Mouse (Mus musculus): ENCODE measurements at regions not wholly inside any gene's neighbourhood (a gene's known extent, or its start where the extent isn't known, plus 50 kb on each side); places are given as distances from the start of the nearest gene placed in this dataset.

DNA sequence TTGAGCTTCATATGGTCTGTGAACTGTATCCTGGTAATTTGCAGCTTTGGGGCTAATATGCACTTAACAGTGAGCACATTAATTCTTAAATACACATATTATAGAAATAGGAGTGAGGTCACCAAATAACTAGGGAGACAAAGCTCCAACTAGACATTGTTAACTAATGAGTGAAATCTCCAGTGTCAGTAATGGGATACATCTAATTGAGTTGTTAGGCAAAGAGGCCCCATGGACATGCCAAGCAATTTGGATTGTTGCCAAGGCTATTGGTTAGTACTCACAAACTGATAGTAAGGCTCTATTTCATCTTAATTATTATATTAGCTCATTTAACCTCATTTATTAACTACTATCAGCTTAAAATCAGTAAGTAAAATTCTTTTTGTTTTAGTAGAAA is 698.5 kb downstream of the Triml1 start:
- H3K4me2 ChIP-seq (ENCODE audit: low read depth, low read length, severe bottlenecking): no peak overlapping the region
- no peaks in the 10 kb centered on the region for H3K9me3 ChIP-seq (ENCODE audit: control insufficient read depth, low read length)
- DNase-seq (ENCODE audit: low spot score) (no peak), ATAC-seq (replicated peaks; ENCODE audit: low FRiP score) (0 out of 2 replicates have a peak, but pooled peaks have one; percentile 33)
- no peaks in the 10 kb centered on the region for H3K36me3 ChIP-seq (ENCODE audit: control insufficient read depth, insufficient read depth, low read length)
- H3K4me1 ChIP-seq (replicated peaks; ENCODE audit: control insufficient read depth, insufficient read depth, low read length): no peaks in the 10 kb centered on the region
- H3K4me3 ChIP-seq (ENCODE audit: low read depth, low read length): no peak overlapping the region
- H3K27me3 ChIP-seq (ENCODE audit: control insufficient read depth, insufficient read depth, low read length): no peaks in the 10 kb centered on the region
- no peak overlapping the region for H3K9ac ChIP-seq (ENCODE audit: low read length)
- no peak overlapping the region for H3K27ac ChIP-seq (ENCODE audit: low read depth, low read length)

DNA sequence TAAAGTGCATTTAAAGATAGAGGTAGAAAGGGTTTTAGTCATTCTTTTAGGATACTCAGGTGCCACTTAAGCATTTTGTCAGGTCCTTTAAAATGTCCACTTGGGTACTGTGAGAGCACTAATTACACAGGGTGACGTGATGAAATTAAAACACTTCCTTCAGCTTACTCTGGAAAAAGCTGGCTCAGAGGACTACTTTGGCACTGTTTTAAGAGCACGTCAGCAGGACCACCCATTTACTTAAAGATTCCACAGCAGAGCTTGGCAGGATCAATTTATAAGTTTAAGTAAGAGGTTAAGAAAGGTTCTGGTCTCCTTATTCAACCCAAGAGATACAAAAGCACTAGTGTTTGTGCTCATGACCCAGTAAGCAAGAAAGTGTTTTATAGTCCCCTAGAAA is 738.7 kb downstream of the Triml1 start:
- Histone ChIP-seq H3K27me3 (ENCODE audit: control insufficient read depth, insufficient read depth, low read length) (no peaks in the 10 kb centered on the region), H3K4me1 (replicated peaks; ENCODE audit: control insufficient read depth, insufficient read depth, low read length) (no peaks in the 10 kb centered on the region), H3K36me3 (ENCODE audit: control insufficient read depth, insufficient read depth, low read length) (no peaks in the 10 kb centered on the region), H3K27ac (ENCODE audit: low read depth, low read length) (no peak overlapping the region), H3K4me2 (ENCODE audit: low read depth, low read length, severe bottlenecking) (no peak overlapping the region), H3K9ac (ENCODE audit: low read length) (no peak overlapping the region), H3K4me3 (ENCODE audit: low read depth, low read length) (no peak overlapping the region), H3K9me3 (ENCODE audit: control insufficient read depth, low read length) (no peaks in the 10 kb centered on the region)
- no peak for ATAC-seq (replicated peaks; ENCODE audit: low FRiP score)
- 54% methylated on average over 2 of the region's 2 CpGs for whole genome bisulfite sequencing
- DNase-seq (ENCODE audit: low spot score): no peak

DNA sequence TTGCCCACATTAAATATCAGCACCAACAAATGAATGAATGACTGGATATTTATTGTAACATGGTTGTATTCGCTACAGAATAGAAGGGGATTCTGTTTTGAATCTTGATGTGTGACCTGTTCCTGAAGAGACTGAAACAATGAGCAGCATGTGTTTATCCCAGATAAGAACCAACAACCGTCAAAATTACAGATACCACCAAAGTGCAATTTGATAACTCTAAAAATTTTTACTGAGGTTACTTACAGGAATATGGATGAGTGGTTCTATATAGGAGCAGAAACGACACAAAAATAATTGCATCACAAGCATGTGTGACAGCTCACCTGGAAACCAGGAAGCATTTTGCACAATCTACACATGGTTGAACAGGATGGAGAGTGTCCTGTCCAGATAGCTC is 744.4 kb downstream of the Triml1 start:
- Histone ChIP-seq H3K36me3 (ENCODE audit: control insufficient read depth, insufficient read depth, low read length) (no peaks in the 10 kb centered on the region), H3K4me3 (ENCODE audit: low read depth, low read length) (no peak overlapping the region), H3K4me2 (ENCODE audit: low read depth, low read length, severe bottlenecking) (no peak overlapping the region), H3K9me3 (ENCODE audit: control insufficient read depth, low read length) (no peaks in the 10 kb centered on the region), H3K27me3 (ENCODE audit: control insufficient read depth, insufficient read depth, low read length) (no peaks in the 10 kb centered on the region), H3K27ac (ENCODE audit: low read depth, low read length) (no peak overlapping the region), H3K9ac (ENCODE audit: low read length) (no peak overlapping the region), H3K4me1 (replicated peaks; ENCODE audit: control insufficient read depth, insufficient read depth, low read length) (no peaks in the 10 kb centered on the region)
- 84% methylated on average over 3 of the region's 3 CpGs for WGBS
- no peak for DNase-seq (ENCODE audit: low spot score)
- no peak for ATAC-seq (replicated peaks; ENCODE audit: low FRiP score)

DNA sequence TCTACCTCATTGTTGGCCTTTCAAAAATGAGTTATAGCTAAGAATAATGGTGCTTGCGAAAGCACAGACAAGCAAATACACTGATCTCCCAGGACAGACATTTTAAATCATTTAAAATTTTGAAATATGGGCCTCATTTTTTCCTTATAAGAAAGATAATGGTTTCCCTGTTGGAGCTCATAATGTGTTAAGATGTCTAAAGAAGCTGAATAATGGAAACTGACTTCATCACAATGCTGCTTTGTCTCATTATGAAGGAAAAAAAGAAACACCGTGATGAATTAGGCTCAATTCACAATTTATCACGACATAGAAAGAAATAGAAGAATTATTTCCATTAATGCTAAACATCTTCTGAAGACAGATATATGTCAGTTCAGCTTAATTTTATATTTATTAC is 752.5 kb downstream of the Triml1 start:
- Histone ChIP-seq H3K4me1 (replicated peaks; ENCODE audit: control insufficient read depth, insufficient read depth, low read length) (no peaks in the 10 kb centered on the region), H3K27me3 (ENCODE audit: control insufficient read depth, insufficient read depth, low read length) (no peaks in the 10 kb centered on the region), H3K9me3 (ENCODE audit: control insufficient read depth, low read length) (no peaks in the 10 kb centered on the region), H3K9ac (ENCODE audit: low read length) (no peak overlapping the region), H3K4me2 (ENCODE audit: low read depth, low read length, severe bottlenecking) (no peak overlapping the region), H3K4me3 (ENCODE audit: low read depth, low read length) (no peak overlapping the region), H3K27ac (ENCODE audit: low read depth, low read length) (no peak overlapping the region), H3K36me3 (ENCODE audit: control insufficient read depth, insufficient read depth, low read length) (no peaks in the 10 kb centered on the region)
- no peak for ATAC-seq (replicated peaks; ENCODE audit: low FRiP score)
- no peak for DNase-seq (ENCODE audit: low spot score)
- 78% methylated on average over 3 of the region's 3 CpGs for WGBS

DNA sequence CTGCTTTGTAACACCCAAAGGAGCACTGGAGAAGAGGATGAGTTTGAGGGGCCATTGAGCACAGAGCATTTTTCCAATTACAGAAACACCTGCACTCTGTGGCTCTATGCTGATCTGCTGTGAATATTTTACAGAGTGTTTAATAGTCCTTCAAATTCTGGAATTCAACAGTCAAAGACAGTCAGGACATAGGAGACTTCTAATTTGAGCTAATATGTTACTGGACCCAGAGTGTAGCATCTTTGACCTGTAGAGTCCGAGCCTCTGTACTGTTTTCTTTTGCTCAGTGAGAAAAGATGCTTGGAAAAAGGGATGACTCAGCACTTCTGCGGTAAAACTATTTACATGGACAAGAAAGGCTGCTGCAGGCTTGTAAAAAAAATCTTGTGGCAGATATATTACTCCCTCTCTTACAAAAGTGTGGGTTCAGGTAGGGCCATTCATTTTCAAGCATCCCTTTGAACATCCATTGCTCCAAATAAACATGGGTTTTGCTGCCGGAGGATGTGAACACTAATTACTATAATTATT is 793.1 kb downstream of the Triml1 start:
- H3K4me3 ChIP-seq (ENCODE audit: low read depth, low read length): no peak overlapping the region
- H3K9ac ChIP-seq (ENCODE audit: low read length): no peak overlapping the region
- ATAC-seq (replicated peaks; ENCODE audit: low FRiP score): no peak
- no peaks in the 10 kb centered on the region for H3K9me3 ChIP-seq (ENCODE audit: control insufficient read depth, low read length)
- DNase-seq (ENCODE audit: low spot score): no peak
- H3K36me3 ChIP-seq (ENCODE audit: control insufficient read depth, insufficient read depth, low read length): no peaks in the 10 kb centered on the region
- no peak overlapping the region for H3K4me2 ChIP-seq (ENCODE audit: low read depth, low read length, severe bottlenecking)
- H3K27ac ChIP-seq (ENCODE audit: low read depth, low read length): no peak overlapping the region
- no peaks in the 10 kb centered on the region for H3K27me3 ChIP-seq (ENCODE audit: control insufficient read depth, insufficient read depth, low read length)
- H3K4me1 ChIP-seq (replicated peaks; ENCODE audit: control insufficient read depth, insufficient read depth, low read length): no peaks in the 10 kb centered on the region
- WGBS: 73% methylated on average over 3 of the region's 3 CpGs

DNA sequence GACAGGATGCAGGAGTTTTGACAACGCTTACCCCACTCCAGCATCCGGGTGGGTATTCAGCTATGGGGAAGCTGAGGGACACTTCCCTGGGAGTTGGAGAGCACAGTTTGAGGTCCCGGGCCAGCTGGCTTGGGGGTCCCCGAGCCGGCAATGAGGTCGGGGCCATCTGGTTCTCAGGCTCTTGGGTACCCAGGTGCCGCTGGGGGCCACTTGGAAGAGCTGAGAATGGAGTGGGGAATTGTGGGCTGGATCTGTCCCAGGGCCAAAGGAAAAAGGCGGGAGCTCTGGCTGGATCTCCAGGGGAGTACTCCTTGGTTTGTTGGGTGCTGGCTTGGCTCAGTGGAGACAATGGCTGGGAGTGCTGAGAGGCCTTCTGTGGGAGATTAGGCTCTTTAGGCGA is 806.6 kb downstream of the Triml1 start:
- 92% methylated on average over 9 of the region's 9 CpGs for WGBS
- H3K27me3 ChIP-seq (ENCODE audit: control insufficient read depth, insufficient read depth, low read length): no peaks in the 10 kb centered on the region
- no peak overlapping the region for H3K4me3 ChIP-seq (ENCODE audit: low read depth, low read length)
- no peaks in the 10 kb centered on the region for H3K9me3 ChIP-seq (ENCODE audit: control insufficient read depth, low read length)
- ATAC-seq (replicated peaks; ENCODE audit: low FRiP score): no peak
- no peak overlapping the region for H3K27ac ChIP-seq (ENCODE audit: low read depth, low read length)
- peak; percentile 45 for DNase-seq (ENCODE audit: low spot score)
- no peaks in the 10 kb centered on the region for H3K36me3 ChIP-seq (ENCODE audit: control insufficient read depth, insufficient read depth, low read length)
- H3K4me1 ChIP-seq (replicated peaks; ENCODE audit: control insufficient read depth, insufficient read depth, low read length): no peaks in the 10 kb centered on the region
- H3K9ac ChIP-seq (ENCODE audit: low read length): no peak overlapping the region
- no peak overlapping the region for H3K4me2 ChIP-seq (ENCODE audit: low read depth, low read length, severe bottlenecking)

DNA sequence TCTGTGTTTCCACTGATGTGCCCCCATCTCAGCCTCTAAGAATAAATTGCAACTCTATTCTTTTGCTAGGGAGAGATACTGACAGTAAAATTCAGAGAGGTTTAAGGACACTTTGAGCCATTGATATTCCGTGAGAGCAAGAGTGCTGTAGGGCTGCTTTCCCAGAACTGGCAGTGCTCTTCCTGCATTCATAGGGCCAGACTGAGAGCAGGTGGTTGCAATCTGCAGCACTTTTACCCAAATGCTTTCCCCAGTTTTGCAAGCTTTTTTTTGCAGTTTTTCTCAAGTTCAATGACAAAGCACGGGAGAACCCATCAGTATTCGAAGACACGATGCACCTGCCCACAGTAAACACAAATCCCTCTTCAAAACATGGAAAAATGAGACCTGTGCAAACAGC is 816.6 kb downstream of the Triml1 start:
- H3K4me1 ChIP-seq (replicated peaks; ENCODE audit: control insufficient read depth, insufficient read depth, low read length): no peaks in the 10 kb centered on the region
- no peaks in the 10 kb centered on the region for H3K36me3 ChIP-seq (ENCODE audit: control insufficient read depth, insufficient read depth, low read length)
- no peak overlapping the region for H3K9ac ChIP-seq (ENCODE audit: low read length)
- no peak overlapping the region for H3K4me3 ChIP-seq (ENCODE audit: low read depth, low read length)
- H3K9me3 ChIP-seq (ENCODE audit: control insufficient read depth, low read length): no peaks in the 10 kb centered on the region
- no peak overlapping the region for H3K4me2 ChIP-seq (ENCODE audit: low read depth, low read length, severe bottlenecking)
- H3K27me3 ChIP-seq (ENCODE audit: control insufficient read depth, insufficient read depth, low read length): no peaks in the 10 kb centered on the region
- WGBS: 81% methylated on average over 4 of the region's 4 CpGs
- no peak for ATAC-seq (replicated peaks; ENCODE audit: low FRiP score)
- H3K27ac ChIP-seq (ENCODE audit: low read depth, low read length): no peak overlapping the region
- no peak for DNase-seq (ENCODE audit: low spot score)

DNA sequence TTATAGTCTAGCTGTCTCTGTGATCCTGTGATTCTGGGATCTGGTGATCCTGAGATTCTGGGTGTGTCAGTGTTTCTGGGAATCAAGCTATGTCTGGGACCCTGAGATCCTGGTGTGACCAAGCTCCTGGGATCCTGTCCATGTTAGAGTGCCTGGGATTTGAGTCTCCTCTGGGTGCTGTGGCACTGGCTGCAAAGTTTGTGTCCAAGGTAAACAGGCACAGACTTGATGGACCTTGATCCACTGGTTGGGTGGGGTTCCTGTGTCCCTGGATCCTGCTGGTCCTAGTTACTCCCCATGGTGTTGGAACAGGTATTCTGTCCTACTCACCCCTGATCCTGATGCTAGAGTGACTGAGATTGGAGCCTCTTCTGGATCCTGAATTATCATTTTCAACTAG is 818.4 kb downstream of the Triml1 start:
- ATAC-seq (replicated peaks; ENCODE audit: low FRiP score) (no peak), DNase-seq (ENCODE audit: low spot score) (no peak)
- H3K36me3 ChIP-seq (ENCODE audit: control insufficient read depth, insufficient read depth, low read length): no peaks in the 10 kb centered on the region
- no peaks in the 10 kb centered on the region for H3K4me1 ChIP-seq (replicated peaks; ENCODE audit: control insufficient read depth, insufficient read depth, low read length)
- H3K9ac ChIP-seq (ENCODE audit: low read length): no peak overlapping the region
- H3K9me3 ChIP-seq (ENCODE audit: control insufficient read depth, low read length): no peaks in the 10 kb centered on the region
- no peaks in the 10 kb centered on the region for H3K27me3 ChIP-seq (ENCODE audit: control insufficient read depth, insufficient read depth, low read length)
- H3K4me3 ChIP-seq (ENCODE audit: low read depth, low read length): no peak overlapping the region
- H3K4me2 ChIP-seq (ENCODE audit: low read depth, low read length, severe bottlenecking): no peak overlapping the region
- H3K27ac ChIP-seq (ENCODE audit: low read depth, low read length): no peak overlapping the region

DNA sequence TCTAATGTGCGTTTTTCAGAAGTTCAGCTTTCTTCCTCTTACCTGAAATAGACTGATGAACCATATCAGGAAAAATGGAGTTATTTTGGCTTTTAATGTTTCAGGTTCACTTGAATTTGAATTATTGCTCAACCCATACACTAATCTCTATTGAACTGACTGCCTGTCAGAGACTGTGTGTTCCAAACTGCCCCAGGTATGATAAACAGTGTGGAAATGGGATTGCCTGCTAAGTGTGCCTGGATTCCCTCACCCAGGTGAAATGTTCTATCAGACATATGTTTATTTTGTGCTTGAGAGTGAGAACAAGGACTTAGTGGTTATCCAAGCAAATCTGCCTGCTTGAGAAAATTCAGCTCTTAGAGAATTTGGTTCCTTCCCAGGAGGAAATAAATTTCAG is 830.2 kb downstream of the Triml1 start:
- 94% methylated on average over 1 of the region's 1 CpGs for WGBS
- H3K27ac ChIP-seq (ENCODE audit: low read depth, low read length): no peak overlapping the region
- DNase-seq (ENCODE audit: low spot score) (no peak), ATAC-seq (replicated peaks; ENCODE audit: low FRiP score) (no peak)
- H3K4me2 ChIP-seq (ENCODE audit: low read depth, low read length, severe bottlenecking): no peak overlapping the region
- H3K9ac ChIP-seq (ENCODE audit: low read length): no peak overlapping the region
- H3K4me1 ChIP-seq (replicated peaks; ENCODE audit: control insufficient read depth, insufficient read depth, low read length): no peaks in the 10 kb centered on the region
- no peak overlapping the region for H3K4me3 ChIP-seq (ENCODE audit: low read depth, low read length)
- no peaks in the 10 kb centered on the region for H3K9me3 ChIP-seq (ENCODE audit: control insufficient read depth, low read length)
- no peaks in the 10 kb centered on the region for H3K36me3 ChIP-seq (ENCODE audit: control insufficient read depth, insufficient read depth, low read length)
- H3K27me3 ChIP-seq (ENCODE audit: control insufficient read depth, insufficient read depth, low read length): no peaks in the 10 kb centered on the region
